Mouse (Mus musculus): Measurements from ENCODE around the gene Fam84b.

Fam84b gene

DNA sequence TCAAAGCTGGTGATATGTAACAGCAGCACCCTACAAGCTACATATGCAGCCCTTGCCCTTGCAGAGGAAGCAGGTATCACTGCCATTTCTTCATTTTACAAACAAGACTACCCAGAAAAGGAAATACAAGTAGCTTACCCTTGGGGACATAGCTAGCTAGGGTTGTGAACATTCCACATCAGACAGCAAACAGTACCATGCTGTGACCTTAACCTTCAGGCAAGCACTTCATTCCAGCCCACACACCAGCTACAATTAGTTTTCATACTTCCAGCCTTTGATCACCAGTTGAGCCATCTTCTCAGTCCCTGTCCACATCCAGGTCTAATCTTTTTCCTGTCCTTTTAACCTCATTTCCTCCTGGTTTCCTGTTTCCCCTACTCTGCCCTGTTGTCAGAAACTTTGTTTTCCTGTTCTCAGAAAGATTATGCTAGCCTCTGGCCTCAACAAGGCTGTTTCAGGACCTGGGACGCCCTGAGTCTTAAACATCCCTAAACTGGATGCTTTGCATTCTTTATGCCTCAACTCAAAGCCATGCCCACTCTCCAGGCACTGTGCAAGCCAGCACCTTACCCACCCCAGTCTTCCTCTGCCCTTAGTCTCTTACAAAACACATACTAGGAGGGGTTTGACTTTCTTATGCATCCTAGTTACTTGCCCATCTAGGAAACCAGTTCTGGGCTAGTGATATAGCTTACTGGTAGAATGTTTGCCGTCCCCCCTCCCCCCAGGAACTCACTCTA lies 19.9 kb downstream of the Fam84b start:
- peak; percentile 30 to 74 for DNase-seq (ENCODE audit: inconsistent age in 2 of 2, low spot score in 1 of 2)

- DNase-seq (ENCODE audit: inconsistent age in 2 of 2, low spot score in 1 of 2), result no peak
Observed at GRCm38 (mm10) chr15:60832586-60832985, 21.0 kb downstream of the Fam84b start.

GRCm38 (mm10) chr15:60826226-60826625 lies 27.4 kb downstream of the Fam84b start:
- DNase-seq (ENCODE audit: inconsistent age in 2 of 2, low spot score in 1 of 2), result no peak

DNA sequence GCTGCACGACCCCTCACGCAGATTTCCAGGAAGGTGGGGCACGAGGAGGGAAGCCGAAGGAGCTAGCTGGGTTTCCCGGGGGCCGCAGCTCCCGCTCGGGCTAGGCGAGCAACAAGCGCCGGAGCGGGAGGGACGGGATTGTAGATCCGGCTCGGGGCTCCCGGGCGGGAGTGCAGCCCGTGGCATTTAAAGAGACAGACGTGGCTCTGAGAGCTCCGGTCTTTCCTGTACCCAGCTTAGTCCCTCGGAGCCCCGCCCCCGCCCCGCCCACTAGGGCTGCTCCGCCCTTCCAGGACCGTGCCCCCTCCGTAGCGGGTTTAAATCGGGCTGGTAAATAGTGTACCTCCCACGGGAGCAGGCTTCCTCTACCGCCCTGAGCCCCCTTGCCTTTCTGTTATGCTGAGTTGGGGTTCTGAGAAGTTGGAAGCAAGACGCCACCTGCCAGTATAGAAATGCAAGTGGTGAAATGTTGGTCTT lies 28.8 kb downstream of the Fam84b start:
- DNase-seq (ENCODE audit: inconsistent age in 2 of 2, low spot score in 1 of 2), result peak; percentile 94 to 98

GRCm38 (mm10) chr15:60823870-60824709 lies 29.5 kb downstream of the Fam84b start:
- DNase-seq (ENCODE audit: inconsistent age in 2 of 2, low spot score in 1 of 2), result peak; percentile 46 to 87

GRCm38 (mm10) chr15:60823620-60823869 lies 30.0 kb downstream of the Fam84b start:
- DNase-seq (ENCODE audit: inconsistent age in 2 of 2, low spot score in 1 of 2), result no peak

DNA sequence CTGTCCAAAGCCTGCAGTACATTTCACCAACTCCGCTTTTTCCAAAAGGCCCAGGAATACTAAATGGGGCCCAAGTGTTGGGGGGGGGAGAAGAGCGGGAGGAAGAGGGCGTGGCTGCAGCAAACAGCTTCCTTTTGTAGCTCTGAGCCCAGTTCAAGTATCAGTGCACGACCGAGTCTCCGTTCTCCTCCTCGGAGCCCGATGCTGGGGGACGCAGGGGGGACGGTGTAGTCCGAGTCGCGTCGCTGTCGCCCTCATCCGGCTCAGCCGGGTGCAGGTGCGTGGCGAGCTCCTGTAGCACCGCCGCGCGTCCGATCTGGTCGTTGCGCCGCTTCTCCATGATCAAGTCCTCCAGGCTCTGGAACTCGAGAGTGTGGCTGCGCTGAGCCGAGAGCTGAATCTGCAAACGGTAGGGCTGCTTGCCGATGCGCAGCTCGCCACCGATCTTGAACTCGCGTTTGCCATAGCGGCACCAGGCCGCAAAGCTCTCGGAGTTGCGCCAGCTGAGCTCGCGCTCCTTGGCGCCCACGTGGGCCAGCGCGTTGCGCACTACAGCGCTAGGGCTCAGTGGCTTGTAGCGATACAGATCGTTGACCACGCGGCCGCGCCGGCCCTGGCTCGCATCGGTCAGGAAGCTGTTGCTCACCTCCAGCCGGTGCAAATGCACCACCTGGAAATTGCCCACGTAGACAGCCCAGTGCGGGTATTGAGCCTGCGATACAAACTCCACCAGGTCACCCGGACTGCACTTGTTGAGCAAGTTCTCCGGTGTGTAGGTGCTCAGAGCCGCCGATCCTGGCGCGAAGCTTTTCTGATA lies 30.6 kb downstream of the Fam84b start:
- peak; percentile 83 to 94 for DNase-seq (ENCODE audit: inconsistent age in 2 of 2, low spot score in 1 of 2)

DNA sequence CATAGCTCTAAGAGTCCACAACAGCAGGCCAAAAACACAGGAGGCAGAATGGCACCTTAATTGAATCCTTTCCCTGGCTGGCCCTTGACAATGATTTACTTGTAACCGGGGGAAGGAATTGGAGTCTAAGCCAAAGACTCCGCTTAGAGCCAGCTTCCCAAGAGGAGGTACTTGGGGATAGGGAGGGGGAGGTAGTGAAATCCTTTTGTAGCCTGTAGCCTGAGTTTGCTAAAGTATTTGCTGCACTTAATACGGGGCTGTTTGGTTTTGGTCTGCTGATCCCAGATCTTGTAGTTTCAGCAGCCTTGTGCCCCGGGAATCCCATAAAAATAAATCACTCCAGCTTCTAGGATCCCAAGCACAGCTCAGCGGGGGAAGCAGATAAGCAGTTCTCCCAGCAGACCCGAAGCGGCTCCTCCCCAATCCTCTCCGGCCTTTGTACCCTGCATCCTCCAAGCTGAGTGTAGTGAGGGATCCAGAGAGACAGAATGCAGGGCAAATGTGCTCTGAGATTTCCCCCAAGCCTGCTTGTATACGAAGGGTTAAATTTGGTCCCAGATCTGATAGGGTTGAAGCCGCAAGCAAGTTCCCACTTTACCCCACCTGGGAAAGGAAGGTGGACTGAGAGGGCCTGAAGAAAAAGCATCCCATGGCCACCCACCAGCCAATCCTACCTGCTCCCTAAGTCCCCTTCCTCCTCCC lies 31.3 kb downstream of the Fam84b start:
- DNase-seq (ENCODE audit: inconsistent age in 2 of 2, low spot score in 1 of 2), result peak; percentile 50 to 81

DNA sequence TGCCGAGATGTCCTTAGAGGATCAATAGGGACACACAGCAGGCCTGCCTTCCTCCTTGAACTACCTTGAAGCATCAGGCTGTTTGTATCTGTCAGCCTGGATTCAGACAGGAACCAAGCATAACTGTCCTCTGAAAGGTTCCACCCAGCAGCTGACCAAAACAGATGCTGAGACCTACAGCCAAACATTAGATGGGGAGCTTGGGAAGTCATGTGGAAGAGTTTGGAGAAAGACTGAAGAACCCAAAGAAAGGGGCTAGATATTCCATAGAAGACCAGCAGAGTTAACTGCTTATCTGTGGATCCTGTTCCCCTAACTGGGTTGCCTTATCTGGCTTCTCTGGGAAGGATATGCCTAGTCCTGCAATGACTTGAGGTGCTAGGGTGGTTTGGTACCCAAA lies 35.1 kb downstream of the Fam84b start:
- no peak for DNase-seq (ENCODE audit: inconsistent age in 2 of 2, low spot score in 1 of 2)

DNA sequence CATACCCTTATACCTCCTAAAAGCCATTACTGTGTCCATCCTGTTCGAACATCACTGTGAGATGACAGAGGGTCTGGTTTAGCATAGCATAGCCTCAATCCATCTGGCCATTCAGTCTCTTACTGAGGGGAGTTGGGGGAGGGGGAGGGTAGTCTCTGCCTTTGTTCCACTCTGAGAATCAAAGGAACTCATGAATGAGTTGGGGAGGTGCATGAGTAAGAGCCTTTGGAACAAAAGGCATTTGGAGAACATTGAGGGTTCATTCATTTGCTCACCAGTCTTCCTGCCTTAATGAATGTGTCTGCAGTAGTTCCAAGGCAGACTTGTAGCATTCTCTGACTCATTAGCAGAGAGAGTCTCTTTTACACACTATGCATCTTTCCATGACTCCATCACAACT lies 37.1 kb downstream of the Fam84b start:
- DNase-seq (ENCODE audit: inconsistent age in 2 of 2, low spot score in 1 of 2), result no peak

GRCm38 (mm10) chr15:60814542-60814941 lies 39.0 kb downstream of the Fam84b start:
- no peak for DNase-seq (ENCODE audit: inconsistent age in 2 of 2, low spot score in 1 of 2)

- DNase-seq (ENCODE audit: inconsistent age in 2 of 2, low spot score in 1 of 2), result peak in 1 of 2 experiments; percentile 38
Observed at GRCm38 (mm10) chr15:60793041-60793673, 60.4 kb downstream of the Fam84b start.

GRCm38 (mm10) chr15:60789084-60789483 lies 64.5 kb downstream of the Fam84b start:
- DNase-seq (ENCODE audit: inconsistent age in 2 of 2, low spot score in 1 of 2), result no peak

GRCm38 (mm10) chr15:60783761-60784160 lies 69.8 kb downstream of the Fam84b start:
- DNase-seq (ENCODE audit: inconsistent age in 2 of 2, low spot score in 1 of 2), result no peak

DNA sequence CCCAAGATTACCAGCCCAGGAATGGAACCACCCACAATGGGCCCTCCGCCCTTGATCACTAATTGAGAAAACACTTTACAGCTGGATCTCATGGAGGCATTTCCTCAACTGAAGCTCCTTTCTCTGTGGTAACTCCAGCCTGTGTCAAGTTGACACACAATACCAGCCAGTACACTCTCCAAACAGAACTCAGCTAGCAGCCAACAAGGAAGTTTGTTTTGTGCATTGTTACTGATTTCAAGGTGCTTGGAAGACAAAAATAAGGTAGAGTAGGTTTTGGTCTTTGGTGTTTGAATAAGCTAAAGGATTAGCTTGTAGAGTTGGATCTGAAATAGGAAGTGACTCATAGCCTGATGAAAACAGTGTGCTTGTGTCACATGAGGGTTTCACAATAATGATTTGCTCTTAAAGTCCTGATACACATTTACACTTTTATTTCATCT lies 74.0 kb downstream of the Fam84b start:
- peak in 1 of 2 experiments; percentile 67 for DNase-seq (ENCODE audit: inconsistent age in 2 of 2, low spot score in 1 of 2)

- DNase-seq (ENCODE audit: inconsistent age in 2 of 2, low spot score in 1 of 2), result peak in 1 of 2 experiments; percentile 49
Observed at GRCm38 (mm10) chr15:60779063-60779462, 74.5 kb downstream of the Fam84b start.
